Mouse (Mus musculus): Measurements from ENCODE around the gene Lbh.

DNA sequence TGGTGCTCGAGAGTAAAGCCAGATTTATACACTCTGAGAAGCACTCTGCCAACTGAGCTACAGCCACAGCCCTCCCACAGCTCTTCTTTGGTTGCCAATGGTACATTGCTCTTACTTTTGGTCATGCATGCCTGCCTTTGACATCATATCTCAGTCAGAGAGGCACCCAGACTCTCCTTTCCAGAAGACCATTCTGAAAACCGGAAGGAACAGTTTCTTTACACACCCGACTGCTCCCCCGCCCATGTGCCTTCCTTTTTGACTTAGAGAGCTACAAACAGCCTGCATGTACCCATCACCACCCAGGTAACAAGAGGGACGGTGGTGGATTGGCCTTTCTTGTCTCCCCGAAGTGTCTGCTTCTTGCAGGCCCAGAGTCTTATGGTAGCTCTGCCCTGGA lies 7.0 kb downstream of the Lbh start:
- no peak for TF ChIP-seq CTCF (IDR thresholded peaks at IDR 0.05; ENCODE audit: borderline replicate concordance, insufficient read depth, low read depth, low read length)
- TF ChIP-seq POLR2A (IDR thresholded peaks at IDR 0.05; ENCODE audit: borderline replicate concordance, insufficient read depth, low read length), result no peak

All from cerebellum, adult 2 months (tissue).